Mouse (Mus musculus) thymus, adult 2 months (tissue): ENCODE data around the gene D430041D05Rik. TPM values are rescaled to one million over a fixed set of nuclear protein-coding genes. Genes with fewer than 3 reads are reported as not detected.

Source experiments
- DNase-seq: peaks from one replicate; pipeline ENCODE4 v3.0.0; 2021
- H3K27ac ChIP-seq: fragments of 200-500 bp; 2 replicates; pipeline ENCODE4 v1.5.1; 2012; ENCODE audit warnings: low read length, control low read depth; ENCODE audit not compliant: control insufficient read depth, insufficient read depth
- H3K27me3 ChIP-seq: fragments of 200-500 bp; 2 replicates; pipeline ENCODE4 v1.6.1; 2012; ENCODE audit warnings: mild to moderate bottlenecking, low read length, moderate library complexity, mixed read lengths; ENCODE audit not compliant: control insufficient read depth, insufficient read depth
- H3K36me3 ChIP-seq: fragments of 200-500 bp; 2 replicates; pipeline ENCODE4 v1.6.1; 2012; ENCODE audit warnings: mild to moderate bottlenecking, low read length, moderate library complexity; ENCODE audit not compliant: control insufficient read depth, insufficient read depth
- H3K4me1 ChIP-seq: fragments of 200-500 bp; replicated peaks from 2 replicates; pipeline ENCODE4 v1.6.1; 2012; ENCODE audit warnings: low read length; ENCODE audit not compliant: control insufficient read depth, insufficient read depth
- H3K4me3 ChIP-seq: fragments of 200-500 bp; 2 replicates; pipeline ENCODE4 v1.5.1; 2012; ENCODE audit warnings: mild to moderate bottlenecking, low read length, control low read depth, moderate library complexity; ENCODE audit not compliant: control insufficient read depth, insufficient read depth
- CTCF ChIP-seq: fragments of 200-500 bp; IDR thresholded peaks from 2 replicates; pipeline ENCODE4 v1.5.1; 2012; ENCODE audit warnings: mild to moderate bottlenecking, control low read depth, low read length, moderate library complexity, borderline replicate concordance; ENCODE audit not compliant: control insufficient read depth, poor library complexity, insufficient read depth; ENCODE audit errors: extremely low read depth
- POLR2A ChIP-seq: fragments of 200-500 bp; IDR thresholded peaks from 2 replicates; pipeline ENCODE4 v1.6.1; 2012; ENCODE audit warnings: mild to moderate bottlenecking, low read length, control low read depth, moderate library complexity; ENCODE audit not compliant: control insufficient read depth, poor library complexity, insufficient read depth; ENCODE audit errors: extremely low read depth
- WGBS: fragments of 180-500 bp; shearing (Covaris S2); methylation state at CpG from one replicate; pipeline ENCODE4 v1.1.7; 2018; 5-methylcytosine and 5-hydroxymethylcytosine counted together
- polyA plus RNA-seq: library from polyadenylated mRNA; depleted of rRNA; stranded (reverse); fragments of >200 nt; gene quantifications from 2 replicates; pipeline ENCODE4 v1.2.3, GENCODE M21; 2012

The D430041D05Rik gene
- polyA plus RNA-seq, 1 experiment, result 3.0 TPM

DNA sequence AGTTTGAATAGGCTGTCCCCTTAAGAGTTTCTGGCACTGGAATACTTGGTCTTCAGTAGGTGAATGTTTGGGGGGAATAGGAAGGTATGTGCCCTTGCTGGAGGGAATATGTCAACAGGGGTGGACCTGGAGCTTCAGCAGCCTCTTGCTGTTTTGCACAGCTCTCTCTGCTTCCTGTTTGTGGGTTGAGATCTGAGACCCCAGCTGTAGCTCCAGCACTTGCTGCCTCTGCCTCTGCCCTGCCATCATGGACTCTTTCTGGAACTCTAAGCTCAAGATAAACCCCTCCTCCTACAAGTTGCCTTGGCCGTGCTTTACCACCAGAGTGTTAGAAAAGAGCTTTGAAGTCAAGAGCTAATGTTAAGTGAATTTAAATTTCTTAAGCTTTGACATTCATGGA lies 35.2 kb upstream of the D430041D05Rik start:
- Histone ChIP-seq H3K36me3 (no peaks in the 10 kb centered on the region), H3K27me3 (no peaks in the 10 kb centered on the region), H3K4me1 (peaks cover 3% of the 10 kb centered on the region; the same call in 1 of the 2 replicates), H3K4me3 (no peak overlapping the region), H3K27ac (no peak overlapping the region)
- no peak for TF ChIP-seq POLR2A
- TF ChIP-seq CTCF, result no peak
- peak; percentile 33 for DNase-seq
- WGBS, result 13% methylated on average over 1 of the region's 1 CpGs

- peak; percentile 65 for DNase-seq
- Histone ChIP-seq H3K27me3 (no peaks in the 10 kb centered on the region), H3K4me1 (peaks cover 3% of the 10 kb centered on the region; the same call in 1 of the 2 replicates), H3K4me3 (no peak overlapping the region), H3K27ac (no peak overlapping the region), H3K36me3 (peaks cover 8% of the 10 kb centered on the region; the same call in 1 of the 2 replicates)
- TF ChIP-seq POLR2A (no peak), CTCF (no peak)
- WGBS, result 30% methylated on average over 2 of the region's 2 CpGs
Measured at GRCm38 (mm10) chr2:104444776-104445175, 34.0 kb upstream of the D430041D05Rik start.

DNA sequence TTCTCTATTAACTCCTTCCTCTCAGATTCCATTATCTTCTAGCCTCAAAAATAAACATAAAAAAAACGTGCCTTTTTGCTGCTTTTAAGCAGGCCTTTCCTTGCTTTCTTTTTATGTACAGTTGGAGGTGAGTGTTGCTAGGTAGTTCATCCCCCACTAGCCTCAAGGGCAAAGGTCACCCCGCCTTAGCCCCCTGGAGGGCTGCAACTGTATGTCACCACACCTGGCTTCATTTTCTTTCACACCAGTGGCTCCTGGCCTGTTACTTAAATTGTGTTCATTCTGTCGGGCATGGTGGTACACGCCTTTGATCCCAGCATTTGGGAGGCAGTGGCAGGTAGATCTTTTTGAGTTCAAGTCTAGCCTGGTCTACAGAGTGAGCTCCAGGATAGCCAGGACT lies 31.5 kb upstream of the D430041D05Rik start:
- WGBS, result 92% methylated on average over 4 of the region's 4 CpGs
- Histone ChIP-seq H3K4me1 (peaks cover 3% of the 10 kb centered on the region; the same call in 1 of the 2 replicates), H3K27me3 (no peaks in the 10 kb centered on the region), H3K27ac (no peak overlapping the region), H3K36me3 (peaks cover 24% of the 10 kb centered on the region), H3K4me3 (no peak overlapping the region)
- no peak for DNase-seq
- TF ChIP-seq CTCF (no peak), POLR2A (no peak)

DNA sequence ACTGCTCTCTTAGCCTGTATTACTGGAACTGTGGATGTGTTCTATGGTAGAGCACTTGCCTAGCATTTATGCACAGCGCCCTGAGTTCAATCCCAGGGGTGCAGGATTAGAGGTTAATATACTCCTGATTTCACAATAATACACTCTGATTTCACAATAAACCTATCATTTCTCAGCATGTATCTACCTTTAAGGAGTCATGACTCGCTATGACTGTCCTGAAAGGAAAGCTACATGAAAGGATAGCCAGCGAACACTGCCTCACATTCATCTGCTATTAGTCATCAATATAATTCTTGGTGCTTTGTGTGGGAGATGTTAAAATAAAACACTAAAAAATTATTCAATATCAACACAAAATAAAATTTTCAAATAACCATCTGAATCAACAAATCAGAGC lies 25.4 kb upstream of the D430041D05Rik start:
- peaks cover 57% of the 10 kb centered on the region for H3K36me3 ChIP-seq
- no peaks in the 10 kb centered on the region for H3K27me3 ChIP-seq
- TF ChIP-seq POLR2A (no peak), CTCF (no peak)
- no peak overlapping the region for H3K27ac ChIP-seq
- H3K4me3 ChIP-seq, result no peak overlapping the region
- 98% methylated on average over 3 of the region's 3 CpGs for WGBS
- no peaks in the 10 kb centered on the region for H3K4me1 ChIP-seq
- DNase-seq, result no peak

DNA sequence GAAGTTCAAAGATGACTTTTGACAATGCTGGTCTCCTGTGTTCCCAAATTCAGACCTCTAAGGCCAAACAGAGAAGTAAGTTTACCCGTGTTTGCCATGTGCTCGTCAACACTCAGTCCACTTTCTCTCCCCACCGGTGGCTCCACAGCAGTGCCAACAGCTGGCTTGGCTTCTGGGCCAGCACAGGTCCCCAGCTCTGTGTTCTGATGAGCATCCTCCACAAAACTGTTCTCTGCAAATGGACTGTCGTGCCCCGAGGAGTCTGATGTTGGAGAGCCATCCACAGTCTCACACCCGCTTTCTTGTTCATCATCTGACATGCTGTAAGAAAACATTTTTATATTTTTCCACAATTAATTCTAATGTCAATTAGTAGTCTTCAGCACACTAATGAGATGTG lies 20.3 kb upstream of the D430041D05Rik start:
- H3K4me1 ChIP-seq, result no peaks in the 10 kb centered on the region
- H3K27me3 ChIP-seq, result no peaks in the 10 kb centered on the region
- DNase-seq, result no peak
- peaks cover 43% of the 10 kb centered on the region for H3K36me3 ChIP-seq
- H3K4me3 ChIP-seq, result no peak overlapping the region
- 95% methylated on average over 6 of the region's 6 CpGs for WGBS
- TF ChIP-seq CTCF (no peak), POLR2A (no peak)
- no peak overlapping the region for H3K27ac ChIP-seq

DNA sequence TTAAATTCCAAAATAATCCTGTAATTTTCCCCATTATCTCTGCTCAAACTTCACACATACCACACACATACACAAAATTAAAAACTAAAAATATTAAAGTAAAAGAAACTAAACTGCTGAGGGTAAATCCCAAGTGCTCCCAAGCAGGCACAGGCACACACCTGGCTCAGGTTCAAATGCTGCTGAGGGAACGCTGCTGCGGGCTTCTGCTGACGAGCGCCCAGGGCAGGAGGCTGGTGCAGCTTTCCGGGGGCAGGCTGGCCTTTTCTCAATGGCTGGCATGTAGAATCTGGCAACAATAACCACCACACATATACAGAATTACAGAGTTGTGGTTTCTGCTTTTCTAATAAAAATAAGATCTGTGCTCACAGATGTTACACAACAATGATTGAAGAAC lies 19.8 kb upstream of the D430041D05Rik start:
- WGBS, result 95% methylated on average over 5 of the region's 5 CpGs
- TF ChIP-seq CTCF (no peak), POLR2A (no peak)
- H3K4me1 ChIP-seq, result no peaks in the 10 kb centered on the region
- no peak overlapping the region for H3K27ac ChIP-seq
- no peak for DNase-seq
- peaks cover 43% of the 10 kb centered on the region for H3K36me3 ChIP-seq
- no peak overlapping the region for H3K4me3 ChIP-seq
- no peaks in the 10 kb centered on the region for H3K27me3 ChIP-seq

- 50% methylated on average over 3 of the region's 3 CpGs for WGBS
- H3K4me1 ChIP-seq, result no peaks in the 10 kb centered on the region
- H3K4me3 ChIP-seq, result no peak overlapping the region
- H3K36me3 ChIP-seq, result peaks cover 19% of the 10 kb centered on the region
- DNase-seq, result no peak
- TF ChIP-seq CTCF (no peak), POLR2A (no peak)
- H3K27ac ChIP-seq, result no peak overlapping the region
- no peaks in the 10 kb centered on the region for H3K27me3 ChIP-seq
Measured at GRCm38 (mm10) chr2:104426112-104426511, 15.3 kb upstream of the D430041D05Rik start.
